Mouse (Mus musculus): Measurements from ENCODE around the gene Gja10.

- no peak for TF ChIP-seq POLR2A (IDR thresholded peaks at IDR 0.05; ENCODE audit: low read depth, low read length)
- no peak for TF ChIP-seq CTCF (IDR thresholded peaks at IDR 0.05; ENCODE audit: extremely low read depth, insufficient read length, insufficient replicate concordance, low read depth, low read length)
These were observed 27.4 kb downstream of the Gja10 start for GRCm38 (mm10) chr4:32575165-32575564.

Measured in small intestine, adult 2 months (tissue).